Mouse (Mus musculus): ENCODE results near the gene Camta1. TPM values are rescaled to one million over a fixed set of nuclear protein-coding genes. Genes with fewer than 3 reads are reported as not detected.

Camta1 gene
- total RNA-seq, 1 experiment = 9.3 TPM

DNA sequence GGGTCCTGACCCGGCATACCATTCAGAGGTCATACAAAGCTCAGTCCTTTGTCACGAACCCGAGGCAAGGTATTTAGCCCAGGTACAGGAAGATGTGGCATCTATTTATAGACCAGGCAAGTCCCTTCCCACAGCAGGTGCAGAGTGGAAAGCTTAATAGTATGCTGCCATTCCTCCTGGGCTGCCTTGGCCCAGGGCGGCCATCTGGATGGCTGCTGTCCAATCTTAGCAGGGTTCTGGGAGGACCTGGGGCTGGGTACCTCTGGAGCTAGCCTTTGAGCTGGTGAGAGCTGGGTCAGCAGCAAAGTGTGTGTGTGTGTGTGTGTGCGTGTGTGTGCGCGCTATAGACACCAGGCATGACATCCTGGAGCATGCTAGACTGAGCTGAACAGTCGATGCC, 726.2 kb downstream of the Camta1 start:
- H3K9me3 ChIP-seq (ENCODE audit: control insufficient read depth, insufficient read depth, low read depth, low read length) = no peaks in the 10 kb centered on the region
- H3K36me3 ChIP-seq (ENCODE audit: control insufficient read depth, insufficient read depth, low read length, poor library complexity, severe bottlenecking) = no peaks in the 10 kb centered on the region
- no peak overlapping the region for H3K27ac ChIP-seq (ENCODE audit: insufficient read depth, low read depth, low read length, poor library complexity, severe bottlenecking)
- DNase-seq (ENCODE audit: low read depth, low spot score) = no peak
- H3K4me1 ChIP-seq (ENCODE audit: control insufficient read depth in 2 of 2, insufficient read depth in 2 of 2, low read length in 2 of 2, poor library complexity in 1 of 2) = peaks cover 0 to 33% of the 10 kb centered on the region in 2 experiments; a peak in 2 of 4 replicates
- no peak overlapping the region for H3K9ac ChIP-seq (ENCODE audit: insufficient read depth, low read depth, low read length, poor library complexity, severe bottlenecking)
- no peak overlapping the region for H3K4me3 ChIP-seq (ENCODE audit: insufficient read depth in 1 of 2, low read depth in 1 of 2, low read length in 2 of 2, poor library complexity in 1 of 2, severe bottlenecking in 1 of 2)
- in situ Hi-C loops (cut with MboI; ENCODE audit: low sequenced_read_pairs in 2 of 2, unreplicated experiment in 2 of 2) = no loop called here
- TF ChIP-seq HCFC1 (IDR thresholded peaks at IDR 0.05; ENCODE audit: borderline replicate concordance, insufficient read depth, low read length) (no peak), ZNF384 (IDR thresholded peaks at IDR 0.05; ENCODE audit: low read depth, low read length) (no peak), ZC3H11A (IDR thresholded peaks at IDR 0.05; ENCODE audit: borderline replicate concordance, low read depth, low read length) (no peak), CHD2 (IDR thresholded peaks at IDR 0.05; ENCODE audit: low read depth, low read length) (no peak), MAFK (IDR thresholded peaks at IDR 0.05; ENCODE audit: insufficient read depth, low read depth, low read length) (no peak)

DNA sequence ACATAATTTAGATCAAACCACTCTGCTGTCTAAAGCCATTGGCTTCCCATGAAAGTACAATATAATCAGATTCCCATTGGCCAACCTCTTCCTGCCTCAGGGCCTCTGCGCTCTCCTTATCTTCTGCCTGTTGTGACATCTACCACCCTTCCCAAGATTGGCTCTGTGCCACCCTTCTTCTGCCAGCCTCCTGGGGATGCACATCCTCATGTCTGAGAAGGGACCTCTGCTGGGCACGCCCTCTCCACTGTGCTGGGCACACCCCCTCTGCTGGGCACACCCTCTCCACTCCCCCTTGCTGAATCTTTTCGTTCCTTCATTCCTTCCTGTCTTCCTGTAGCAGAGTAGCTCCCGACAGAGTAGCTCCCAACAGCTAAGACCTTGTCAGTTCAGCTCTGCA, 727.9 kb downstream of the Camta1 start:
- H3K9ac ChIP-seq (ENCODE audit: insufficient read depth, low read depth, low read length, poor library complexity, severe bottlenecking) = no peak overlapping the region
- H3K27ac ChIP-seq (ENCODE audit: insufficient read depth, low read depth, low read length, poor library complexity, severe bottlenecking) = no peak overlapping the region
- no peak overlapping the region for H3K4me3 ChIP-seq (ENCODE audit: insufficient read depth in 1 of 2, low read depth in 1 of 2, low read length in 2 of 2, poor library complexity in 1 of 2, severe bottlenecking in 1 of 2)
- no peak for DNase-seq (ENCODE audit: low read depth, low spot score)
- no peaks in the 10 kb centered on the region for H3K36me3 ChIP-seq (ENCODE audit: control insufficient read depth, insufficient read depth, low read length, poor library complexity, severe bottlenecking)
- TF ChIP-seq HCFC1 (IDR thresholded peaks at IDR 0.05; ENCODE audit: borderline replicate concordance, insufficient read depth, low read length) (no peak), CHD2 (IDR thresholded peaks at IDR 0.05; ENCODE audit: low read depth, low read length) (no peak), ZC3H11A (IDR thresholded peaks at IDR 0.05; ENCODE audit: borderline replicate concordance, low read depth, low read length) (no peak), ZNF384 (IDR thresholded peaks at IDR 0.05; ENCODE audit: low read depth, low read length) (no peak), MAFK (IDR thresholded peaks at IDR 0.05; ENCODE audit: insufficient read depth, low read depth, low read length) (no peak)
- in situ Hi-C loops (cut with MboI; ENCODE audit: low sequenced_read_pairs in 2 of 2, unreplicated experiment in 2 of 2) = no loop called here
- no peaks in the 10 kb centered on the region for H3K9me3 ChIP-seq (ENCODE audit: control insufficient read depth, insufficient read depth, low read depth, low read length)
- peaks cover 0 to 22% of the 10 kb centered on the region in 2 experiments; a peak in 2 of 4 replicates for H3K4me1 ChIP-seq (ENCODE audit: control insufficient read depth in 2 of 2, insufficient read depth in 2 of 2, low read length in 2 of 2, poor library complexity in 1 of 2)

DNA sequence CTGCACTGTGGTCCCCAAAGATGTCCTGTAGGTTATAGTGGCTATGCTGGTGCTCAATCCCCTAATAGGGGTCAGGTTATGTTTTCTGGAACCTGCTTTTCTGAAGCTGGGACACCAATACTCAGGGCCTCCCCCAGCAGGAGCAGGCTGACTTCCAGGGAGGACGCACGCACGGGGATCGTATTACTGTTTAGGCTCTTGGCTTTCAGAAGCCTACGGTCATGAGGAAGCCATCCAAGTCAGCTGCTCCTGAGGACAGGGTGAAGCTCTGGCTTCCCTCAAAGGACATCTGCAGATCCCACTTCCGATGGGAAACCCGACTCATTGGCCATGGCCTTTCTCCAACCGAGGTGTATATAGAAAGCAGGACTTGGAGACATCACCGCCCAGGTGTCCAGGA, 729.2 kb downstream of the Camta1 start:
- Histone ChIP-seq H3K9me3 (ENCODE audit: control insufficient read depth, insufficient read depth, low read depth, low read length) (no peaks in the 10 kb centered on the region), H3K4me3 (ENCODE audit: insufficient read depth in 1 of 2, low read depth in 1 of 2, low read length in 2 of 2, poor library complexity in 1 of 2, severe bottlenecking in 1 of 2) (no peak overlapping the region), H3K27ac (ENCODE audit: insufficient read depth, low read depth, low read length, poor library complexity, severe bottlenecking) (no peak overlapping the region), H3K36me3 (ENCODE audit: control insufficient read depth, insufficient read depth, low read length, poor library complexity, severe bottlenecking) (no peaks in the 10 kb centered on the region), H3K9ac (ENCODE audit: insufficient read depth, low read depth, low read length, poor library complexity, severe bottlenecking) (no peak overlapping the region), H3K4me1 (ENCODE audit: control insufficient read depth in 2 of 2, insufficient read depth in 2 of 2, low read length in 2 of 2, poor library complexity in 1 of 2) (peaks cover 0 to 13% of the 10 kb centered on the region in 2 experiments; a peak in 1 of 4 replicates)
- TF ChIP-seq HCFC1 (IDR thresholded peaks at IDR 0.05; ENCODE audit: borderline replicate concordance, insufficient read depth, low read length) (no peak), CHD2 (IDR thresholded peaks at IDR 0.05; ENCODE audit: low read depth, low read length) (no peak), ZC3H11A (IDR thresholded peaks at IDR 0.05; ENCODE audit: borderline replicate concordance, low read depth, low read length) (no peak), ZNF384 (IDR thresholded peaks at IDR 0.05; ENCODE audit: low read depth, low read length) (no peak)
- in situ Hi-C loops (cut with MboI; ENCODE audit: low sequenced_read_pairs in 2 of 2, unreplicated experiment in 2 of 2) = no loop called here
- DNase-seq (ENCODE audit: low read depth, low spot score) = no peak

DNA sequence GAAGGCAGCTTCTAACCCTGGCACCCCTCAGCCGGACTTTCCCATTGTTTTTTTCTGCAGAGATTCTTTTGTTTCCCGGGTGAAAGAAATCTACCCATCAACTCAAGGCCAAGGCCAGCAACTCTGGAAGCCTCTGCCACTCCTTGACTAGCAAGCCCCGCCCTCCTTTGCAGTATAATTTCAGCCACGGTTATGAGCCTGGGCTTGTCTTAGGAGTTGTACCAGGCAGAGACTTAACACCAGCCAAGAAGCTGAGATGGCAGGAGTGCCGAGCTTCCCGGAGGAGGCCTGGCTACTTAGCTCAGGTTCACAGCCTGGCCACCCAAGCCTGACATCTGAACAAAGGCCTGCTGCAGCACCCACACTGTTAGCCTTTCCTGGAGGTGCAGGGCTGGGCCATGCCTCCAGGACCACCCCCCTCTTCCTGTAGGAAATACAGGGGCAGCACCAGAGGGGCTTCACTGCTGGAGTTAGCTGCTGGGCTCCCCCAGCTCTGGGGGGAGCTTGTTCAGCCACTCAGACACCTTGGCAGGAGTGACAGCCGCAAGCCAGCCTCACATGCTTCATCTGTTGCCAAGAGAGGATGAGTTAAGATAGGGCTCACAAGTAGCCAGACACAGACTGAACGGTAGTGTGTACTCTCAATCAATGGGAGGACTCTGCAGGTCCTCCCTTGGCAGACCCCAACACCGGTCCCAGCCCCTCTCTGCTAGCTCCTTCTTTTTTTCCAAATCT, 730.8 kb downstream of the Camta1 start:
- in situ Hi-C loops (cut with MboI; ENCODE audit: low sequenced_read_pairs in 2 of 2, unreplicated experiment in 2 of 2) = no loop called here
- H3K9ac ChIP-seq (ENCODE audit: insufficient read depth, low read depth, low read length, poor library complexity, severe bottlenecking) = no peak overlapping the region
- H3K4me1 ChIP-seq (ENCODE audit: control insufficient read depth in 2 of 2, insufficient read depth in 2 of 2, low read length in 2 of 2, poor library complexity in 1 of 2) = peaks cover 0 to 13% of the 10 kb centered on the region in 2 experiments; a peak in 1 of 4 replicates
- TF ChIP-seq CHD2 (IDR thresholded peaks at IDR 0.05; ENCODE audit: low read depth, low read length) (no peak), ZC3H11A (IDR thresholded peaks at IDR 0.05; ENCODE audit: borderline replicate concordance, low read depth, low read length) (no peak), HCFC1 (IDR thresholded peaks at IDR 0.05; ENCODE audit: borderline replicate concordance, insufficient read depth, low read length) (no peak), ZNF384 (IDR thresholded peaks at IDR 0.05; ENCODE audit: low read depth, low read length) (no peak), MAFK (IDR thresholded peaks at IDR 0.05; ENCODE audit: insufficient read depth, low read depth, low read length) (no peak)
- no peaks in the 10 kb centered on the region for H3K9me3 ChIP-seq (ENCODE audit: control insufficient read depth, insufficient read depth, low read depth, low read length)
- DNase-seq (ENCODE audit: low read depth, low spot score) = no peak
- H3K36me3 ChIP-seq (ENCODE audit: control insufficient read depth, insufficient read depth, low read length, poor library complexity, severe bottlenecking) = no peaks in the 10 kb centered on the region
- H3K4me3 ChIP-seq (ENCODE audit: insufficient read depth in 1 of 2, low read depth in 1 of 2, low read length in 2 of 2, poor library complexity in 1 of 2, severe bottlenecking in 1 of 2) = no peak overlapping the region
- no peak overlapping the region for H3K27ac ChIP-seq (ENCODE audit: insufficient read depth, low read depth, low read length, poor library complexity, severe bottlenecking)

Data from ES-E14 (cell line).